Mouse (Mus musculus) MEL (cell line): ENCODE data around the gene P2rx3. TPM values are rescaled to one million over a fixed set of nuclear protein-coding genes. Genes with fewer than 3 reads are reported as not detected.

Source experiments
- DNase-seq: peaks from one replicate; pipeline ENCODE4 v3.0.0; 2011; ENCODE audit warnings: low read depth, low spot score
- H3K27ac ChIP-seq: 2 replicates; pipeline ENCODE4 v1.5.1; 2012; ENCODE audit warnings: low read depth, mild to moderate bottlenecking, control low read depth, low read length, moderate library complexity; ENCODE audit not compliant: control insufficient read depth
- H3K27me3 ChIP-seq, 2 experiments: fragments of 150-350 bp in 1 of 2; sonication (generic) in 1 of 2; 2 replicates each; pipeline ENCODE4 v1.6.1; 2012; ENCODE audit warnings: low read length in 2 of 2, mild to moderate bottlenecking in 2 of 2, improper control_type of control experiment in 1 of 2, moderate library complexity in 1 of 2; ENCODE audit not compliant: insufficient read depth in 2 of 2, control insufficient read depth in 1 of 2
- H3K36me3 ChIP-seq, 2 experiments: 2 replicates each; pipeline ENCODE4 v1.6.1; 2012 to 2014; ENCODE audit warnings: low read length in 2 of 2, improper control_type of control experiment in 1 of 2, inconsistent platforms in 1 of 2, mild to moderate bottlenecking in 1 of 2; ENCODE audit not compliant: insufficient read depth in 2 of 2, control insufficient read depth in 1 of 2
- H3K4me1 ChIP-seq, 2 experiments: fragments of 150-350 bp in 1 of 2; sonication (generic) in 1 of 2; 2 replicates each; pipeline ENCODE4 v1.6.1; 2012; ENCODE audit warnings: low read length in 2 of 2, improper control_type of control experiment in 1 of 2, mild to moderate bottlenecking in 1 of 2; ENCODE audit not compliant: insufficient read depth in 2 of 2, control insufficient read depth in 1 of 2
- H3K4me3 ChIP-seq, 2 experiments: fragments of 150-350 bp in 1 of 2; sonication (generic) in 1 of 2; 2 replicates each; pipeline ENCODE4 v1.5.1; 2012; ENCODE audit warnings: low read depth in 2 of 2, low read length in 2 of 2, mild to moderate bottlenecking in 2 of 2, moderate library complexity in 2 of 2, control low read depth in 1 of 2, improper control_type of control experiment in 1 of 2; ENCODE audit not compliant: control insufficient read depth in 1 of 2, insufficient read depth in 1 of 2
- H3K79me2 ChIP-seq: 2 replicates; pipeline ENCODE4 v1.6.1; 2012; ENCODE audit warnings: mild to moderate bottlenecking, low read length, moderate library complexity; ENCODE audit not compliant: control insufficient read depth, poor library complexity, insufficient read depth
- H3K9ac ChIP-seq: 2 replicates; pipeline ENCODE4 v1.6.1; 2012; ENCODE audit warnings: low read depth, mild to moderate bottlenecking, control low read depth, low read length, moderate library complexity; ENCODE audit not compliant: control insufficient read depth, poor library complexity, severe bottlenecking
- H3K9me3 ChIP-seq: fragments of 150-350 bp; sonication (generic); replicated peaks from 2 replicates; pipeline ENCODE4 v1.6.1; 2012; ENCODE audit warnings: mild to moderate bottlenecking, low read length, improper control_type of control experiment, moderate library complexity; ENCODE audit not compliant: insufficient read depth
- CHD1 ChIP-seq: IDR thresholded peaks from 2 replicates; pipeline ENCODE4 v1.6.1; 2012; ENCODE audit warnings: low read depth, mild to moderate bottlenecking, inconsistent platforms, low read length, improper control_type of control experiment
- CHD2 ChIP-seq: IDR thresholded peaks from 2 replicates; pipeline ENCODE4 v1.6.1; 2011; ENCODE audit warnings: low read length, improper control_type of control experiment
- CTCF ChIP-seq, 3 experiments: IDR thresholded peaks in 2 of 3; conservative IDR thresholded peaks in 1 of 3; 2 replicates each; pipeline ENCODE4 v1.5.1; 2011 to 2012; ENCODE audit warnings: low read length in 3 of 3, low read depth in 2 of 3, mild to moderate bottlenecking in 2 of 3, improper control_type of control experiment in 1 of 3, inconsistent platforms in 1 of 3, mixed read lengths in 1 of 3, moderate library complexity in 1 of 3; ENCODE audit not compliant: control insufficient read depth in 1 of 3, insufficient read depth in 1 of 3, poor library complexity in 1 of 3, severe bottlenecking in 1 of 3
- ELF1 ChIP-seq: IDR thresholded peaks from 2 replicates; pipeline ENCODE4 v1.6.1; 2014; ENCODE audit warnings: low read depth, mild to moderate bottlenecking, inconsistent platforms, low read length, improper control_type of control experiment, moderate library complexity
- EP300 ChIP-seq, 2 experiments: IDR thresholded peaks; 2 replicates each; pipeline ENCODE4 v1.6.1; 2011; ENCODE audit warnings: improper control_type of control experiment in 2 of 2, low read length in 2 of 2, low read depth in 1 of 2, mild to moderate bottlenecking in 1 of 2
- ETS1 ChIP-seq: IDR thresholded peaks from 2 replicates; pipeline ENCODE4 v1.6.1; 2012; ENCODE audit warnings: low read depth, mild to moderate bottlenecking, inconsistent platforms, low read length, improper control_type of control experiment, moderate library complexity
- GABPA ChIP-seq: IDR thresholded peaks from 2 replicates; pipeline ENCODE4 v1.6.1; 2012; ENCODE audit warnings: low read depth, mild to moderate bottlenecking, inconsistent platforms, low read length, improper control_type of control experiment, moderate library complexity
- GATA1 ChIP-seq: IDR thresholded peaks from 2 replicates; pipeline ENCODE4 v1.6.1; 2011; ENCODE audit warnings: low read depth, low read length, improper control_type of control experiment
- HCFC1 ChIP-seq: IDR thresholded peaks from 2 replicates; pipeline ENCODE4 v1.6.1; 2012; ENCODE audit warnings: low read depth, mild to moderate bottlenecking, inconsistent platforms, low read length, improper control_type of control experiment, moderate library complexity
- JUND ChIP-seq: IDR thresholded peaks from 2 replicates; pipeline ENCODE4 v1.6.1; 2011; ENCODE audit warnings: low read depth, mild to moderate bottlenecking, improper control_type of control experiment, low read length
- KAT2A ChIP-seq: conservative IDR thresholded peaks from 2 replicates; pipeline ENCODE4 v1.6.1; 2012; ENCODE audit warnings: low read depth, low read length, improper control_type of control experiment, inconsistent platforms
- MAFK ChIP-seq: IDR thresholded peaks from 2 replicates; pipeline ENCODE4 v1.6.1; 2011; ENCODE audit warnings: low read depth, mild to moderate bottlenecking, low read length, improper control_type of control experiment, borderline replicate concordance
- MAX ChIP-seq: IDR thresholded peaks from 2 replicates; pipeline ENCODE4 v1.6.1; 2011; ENCODE audit warnings: low read length, improper control_type of control experiment
- MAZ ChIP-seq: IDR thresholded peaks from 2 replicates; pipeline ENCODE4 v1.6.1; 2012; ENCODE audit warnings: low read depth, mild to moderate bottlenecking, inconsistent platforms, low read length, improper control_type of control experiment
- MEF2A ChIP-seq: IDR thresholded peaks from 2 replicates; pipeline ENCODE4 v1.6.1; 2014; ENCODE audit warnings: low read depth, mild to moderate bottlenecking, inconsistent platforms, low read length, improper control_type of control experiment; ENCODE audit not compliant: poor library complexity, insufficient replicate concordance, severe bottlenecking; ENCODE audit errors: extremely low read depth
- MYB ChIP-seq: IDR thresholded peaks from 2 replicates; pipeline ENCODE4 v1.6.1; 2011; ENCODE audit warnings: mild to moderate bottlenecking, low read depth, low read length, improper control_type of control experiment
- MYC ChIP-seq: IDR thresholded peaks from 2 replicates; pipeline ENCODE4 v1.6.1; 2011; ENCODE audit warnings: low read depth, mild to moderate bottlenecking, low read length, improper control_type of control experiment, moderate library complexity
- NRF1 ChIP-seq: IDR thresholded peaks from 2 replicates; pipeline ENCODE4 v1.6.1; 2014; ENCODE audit warnings: low read depth, mild to moderate bottlenecking, inconsistent platforms, low read length, improper control_type of control experiment, moderate library complexity; ENCODE audit not compliant: poor library complexity, insufficient read depth, severe bottlenecking
- POLR2A ChIP-seq, 2 experiments: IDR thresholded peaks; 2 replicates each; pipeline ENCODE4 v1.6.1; 2011 to 2012; ENCODE audit warnings: low read length in 2 of 2, mild to moderate bottlenecking in 2 of 2, control low read depth in 1 of 2, improper control_type of control experiment in 1 of 2, low read depth in 1 of 2, moderate library complexity in 1 of 2; ENCODE audit not compliant: control insufficient read depth in 1 of 2, insufficient read depth in 1 of 2, poor library complexity in 1 of 2
- POLR2AphosphoS2 ChIP-seq: IDR thresholded peaks from 2 replicates; pipeline ENCODE4 v1.6.1; 2011; ENCODE audit warnings: low read length, improper control_type of control experiment
- POLR2AphosphoS5 ChIP-seq: IDR thresholded peaks from 2 replicates; pipeline ENCODE4 v1.6.1; 2012; ENCODE audit warnings: low read depth, borderline replicate concordance, mild to moderate bottlenecking, inconsistent platforms, low read length, moderate library complexity, mixed read lengths
- RAD21 ChIP-seq: IDR thresholded peaks from 2 replicates; pipeline ENCODE4 v1.6.1; 2011; ENCODE audit warnings: mild to moderate bottlenecking, low read depth, low read length, improper control_type of control experiment
- RCOR1 ChIP-seq: IDR thresholded peaks from 2 replicates; pipeline ENCODE4 v1.6.1; 2012; ENCODE audit warnings: low read depth, mild to moderate bottlenecking, inconsistent platforms, low read length, improper control_type of control experiment
- SMC3 ChIP-seq: IDR thresholded peaks from 2 replicates; pipeline ENCODE4 v1.6.1; 2011; ENCODE audit warnings: low read depth, low read length, improper control_type of control experiment
- TAL1 ChIP-seq: IDR thresholded peaks from 2 replicates; pipeline ENCODE4 v1.6.1; 2012; ENCODE audit warnings: mild to moderate bottlenecking, inconsistent platforms, low read length, moderate library complexity, mixed read lengths
- TBP ChIP-seq: IDR thresholded peaks from 2 replicates; pipeline ENCODE4 v1.8.0; 2011; ENCODE audit warnings: low read depth, low read length, improper control_type of control experiment
- TCF12 ChIP-seq: IDR thresholded peaks from 2 replicates; pipeline ENCODE4 v1.6.1; 2014; ENCODE audit warnings: low read depth, mild to moderate bottlenecking, inconsistent platforms, low read length, improper control_type of control experiment, moderate library complexity
- UBTF ChIP-seq: IDR thresholded peaks from 2 replicates; pipeline ENCODE4 v1.6.1; 2012; ENCODE audit warnings: low read depth, mild to moderate bottlenecking, inconsistent platforms, low read length, improper control_type of control experiment, moderate library complexity, borderline replicate concordance; ENCODE audit not compliant: insufficient read depth
- USF1 ChIP-seq: IDR thresholded peaks from 2 replicates; pipeline ENCODE4 v1.6.1; 2014; ENCODE audit warnings: low read depth, mild to moderate bottlenecking, inconsistent platforms, low read length, improper control_type of control experiment, moderate library complexity
- USF2 ChIP-seq, 2 experiments: IDR thresholded peaks; 2 replicates each; pipeline ENCODE4 v1.6.1; 2011 to 2012; ENCODE audit warnings: improper control_type of control experiment in 2 of 2, low read length in 2 of 2, borderline replicate concordance in 1 of 2, inconsistent platforms in 1 of 2, low read depth in 1 of 2, mild to moderate bottlenecking in 1 of 2; ENCODE audit not compliant: insufficient read depth in 1 of 2
- ZC3H11A ChIP-seq: IDR thresholded peaks from 2 replicates; pipeline ENCODE4 v1.6.1; 2012; ENCODE audit warnings: low read depth, mild to moderate bottlenecking, inconsistent platforms, low read length, improper control_type of control experiment
- ZKSCAN1 ChIP-seq: IDR thresholded peaks from 2 replicates; pipeline ENCODE4 v1.6.1; 2012; ENCODE audit warnings: low read depth, mild to moderate bottlenecking, inconsistent platforms, low read length, improper control_type of control experiment, moderate library complexity
- ZMIZ1 ChIP-seq: IDR thresholded peaks from 2 replicates; pipeline ENCODE4 v1.6.1; 2012; ENCODE audit warnings: low read depth, mild to moderate bottlenecking, inconsistent platforms, low read length, improper control_type of control experiment, moderate library complexity
- ZNF384 ChIP-seq: IDR thresholded peaks from 2 replicates; pipeline ENCODE4 v1.6.1; 2012; ENCODE audit warnings: low read depth, mild to moderate bottlenecking, inconsistent platforms, low read length, improper control_type of control experiment
- polyA plus RNA-seq, 2 experiments: library from polyadenylated mRNA; stranded (reverse) in 1 of 2; unstranded in 1 of 2; fragments of >175 nt in 1 of 2; fragments of >200 nt in 1 of 2; gene quantifications; 2 replicates each; pipeline versions ENCODE4 v1.2.1 to v1.2.4; 2012; ENCODE audit warnings: low replicate concordance in 2 of 2, low read depth in 1 of 2; ENCODE audit not compliant: insufficient read length in 2 of 2, insufficient read depth in 1 of 2, missing spikeins in 1 of 2
- total RNA-seq: library from RNA; depleted of rRNA; stranded (reverse); fragments of 300-350 nt; gene quantifications from 2 replicates; pipeline ENCODE4 v1.2.3, GENCODE M21; 2012

P2rx3 gene
- total and polyA plus RNA-seq, 3 experiments, result 0.36 TPM; not detected in 2

DNA sequence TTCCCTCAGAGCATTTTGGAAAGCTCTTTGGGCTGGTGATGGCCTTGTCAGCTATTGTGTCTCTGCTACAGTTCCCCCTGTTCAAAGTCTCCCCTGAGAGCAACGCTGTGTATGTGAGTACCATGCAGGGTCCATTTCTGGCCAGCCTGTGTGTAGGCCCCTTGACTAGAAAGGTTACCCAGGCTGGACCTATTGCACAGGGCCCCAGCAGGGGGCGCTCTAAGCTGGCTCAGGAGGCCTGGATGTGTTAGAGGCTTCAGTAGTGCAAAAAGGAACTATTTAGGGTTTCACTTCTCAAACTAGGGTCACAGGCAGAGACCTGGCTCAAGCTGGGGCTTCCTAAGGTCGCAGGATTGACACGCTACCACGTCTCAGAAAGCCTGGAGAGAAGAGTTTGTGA, 81.0 kb downstream of the P2rx3 start:
- peaks cover 3 to 8% of the 10 kb centered on the region in 2 experiments for H3K4me1 ChIP-seq
- no peak overlapping the region for H3K9ac ChIP-seq
- peak; percentile 71 for DNase-seq
- no peak overlapping the region for H3K4me3 ChIP-seq
- H3K9me3 ChIP-seq, result no peaks in the 10 kb centered on the region
- H3K36me3 ChIP-seq, result peaks cover 10 to 16% of the 10 kb centered on the region in 2 experiments
- H3K27ac ChIP-seq, result no peak overlapping the region
- H3K79me2 ChIP-seq, result no peaks in the 10 kb centered on the region
- no peaks in the 10 kb centered on the region for H3K27me3 ChIP-seq
- no peak for TF ChIP-seq MAFK
- TF ChIP-seq EP300 (IDR thresholded peaks at IDR 0.05; ENCODE audit: low read depth in 1 of 2, low read length in 2 of 2), result no peak
- TF ChIP-seq JUND, result no peak
- no peak for TF ChIP-seq MAZ
- TF ChIP-seq HCFC1, result no peak
- TF ChIP-seq ZMIZ1, result no peak
- no peak for TF ChIP-seq CHD1
- TF ChIP-seq MEF2A, result no peak
- TF ChIP-seq POLR2AphosphoS2, result no peak
- TF ChIP-seq SMC3, result peak; percentile 75
- TF ChIP-seq POLR2A (IDR thresholded peaks at IDR 0.05; ENCODE audit: control insufficient read depth in 1 of 2, insufficient read depth in 1 of 2, low read depth in 1 of 2, low read length in 2 of 2, poor library complexity in 1 of 2), result no peak
- TF ChIP-seq GATA1, result no peak
- TF ChIP-seq RAD21, result peak; percentile 71
- TF ChIP-seq ETS1, result no peak
- TF ChIP-seq NRF1, result no peak
- no peak for TF ChIP-seq TBP
- peak; percentile 34 for TF ChIP-seq ZC3H11A
- no peak for TF ChIP-seq USF1
- no peak for TF ChIP-seq POLR2AphosphoS5
- peak; percentile 89 to 95 (median 95) for TF ChIP-seq CTCF (IDR thresholded peaks at IDR 0.05 in 2 of 3, conservative IDR thresholded peaks at IDR 0.05 in 1 of 3; ENCODE audit: control insufficient read depth in 1 of 3, insufficient read depth in 1 of 3, low read depth in 2 of 3, low read length in 3 of 3, poor library complexity in 1 of 3, severe bottlenecking in 1 of 3)
- TF ChIP-seq TAL1, result no peak
- no peak for TF ChIP-seq RCOR1
- TF ChIP-seq TCF12, result no peak
- no peak for TF ChIP-seq UBTF
- TF ChIP-seq CHD2, result no peak
- TF ChIP-seq GABPA, result no peak
- no peak for TF ChIP-seq MYB
- no peak for TF ChIP-seq ZKSCAN1
- no peak for TF ChIP-seq USF2 (IDR thresholded peaks at IDR 0.05; ENCODE audit: borderline replicate concordance in 1 of 2, insufficient read depth in 1 of 2, low read depth in 1 of 2, low read length in 2 of 2)
- TF ChIP-seq ZNF384, result no peak
- TF ChIP-seq ELF1, result no peak
- no peak for TF ChIP-seq MAX
- TF ChIP-seq KAT2A, result no peak
- TF ChIP-seq MYC, result no peak
- TF ChIP-seq, all 39 proteins: peak for 4
